Mouse (Mus musculus): Measurements from ENCODE around the gene Akap13. TPM values are rescaled to one million over a fixed set of nuclear protein-coding genes. Genes with fewer than 3 reads are reported as not detected.
"Not testable (repeated sequence)": the region's sequence is repeated elsewhere in the genome, so short reads cannot be mapped to it uniquely, and the experiment has no call there.

The Akap13 gene
- total and polyA plus RNA-seq, 3 experiments: 11.4 to 32.5 (median 27.7) TPM

DNA sequence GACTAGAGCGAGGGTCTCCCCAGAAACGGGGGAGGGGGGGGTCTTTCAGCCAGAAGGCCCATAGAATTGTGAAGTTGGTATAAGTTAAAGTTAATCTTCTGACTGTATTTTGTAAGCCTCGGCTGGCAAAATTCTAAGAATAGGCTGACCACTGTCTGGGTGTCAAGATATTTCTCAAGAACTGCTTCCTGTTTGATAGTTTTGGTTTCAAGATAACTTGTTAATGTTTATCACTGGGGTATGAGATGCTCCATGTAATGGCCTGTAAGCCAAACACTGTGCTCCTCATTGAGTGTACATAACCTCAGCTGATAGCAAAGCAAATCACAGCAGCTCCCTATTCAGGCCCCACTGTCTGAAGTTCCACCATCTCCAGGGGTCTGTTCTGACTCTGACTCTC is 332.0 kb downstream of the Akap13 start:
- H3K79me2 ChIP-seq (replicated peaks; ENCODE audit: control insufficient read depth, extremely low read depth, insufficient read depth, poor library complexity, severe bottlenecking): no peaks in the 10 kb centered on the region
- in situ Hi-C loops (cut with MboI; ENCODE audit: low pct_ligation_motif_present, low pct_unique_long_range_greater_than_20kb, low sequenced_read_pairs) (no loop called here), dilution Hi-C loops (cut with MboI; ENCODE audit: extremely low pct_ligation_motif_present, extremely low pct_unique_long_range_greater_than_20kb, low sequenced_read_pairs) (no loop called here)
- no peaks in the 10 kb centered on the region for H3K27me3 ChIP-seq (replicated peaks)
- H3K36me3 ChIP-seq (replicated peaks in 1 of 2; ENCODE audit: control insufficient read depth in 1 of 2, insufficient read depth in 1 of 2, low read length in 1 of 2): no peaks in the 10 kb centered on the region
- H3K4me1 ChIP-seq (ENCODE audit: control insufficient read depth in 1 of 2, insufficient read depth in 2 of 2): peaks cover 31 to 77% of the 10 kb centered on the region in 2 experiments
- peak; percentile 76 for TF ChIP-seq ETS1 (conservative IDR thresholded peaks at IDR 0.05; ENCODE audit: low read depth, low read length)
- peak; percentile 68; the same call in 1 of the 2 replicates for TF ChIP-seq IRF4 (IDR thresholded peaks at IDR 0.05; ENCODE audit: low read depth, low read length)
- peak; percentile 86; the same call in 1 of the 2 replicates for TF ChIP-seq MEF2A (IDR thresholded peaks at IDR 0.05; ENCODE audit: borderline replicate concordance, low read depth, low read length)
- no peak for TF ChIP-seq NELFE (IDR thresholded peaks at IDR 0.05; ENCODE audit: low read depth, low read length)
- TF ChIP-seq CTCF (conservative IDR thresholded peaks at IDR 0.05 in 1 of 2, IDR thresholded peaks at IDR 0.05 in 1 of 2; ENCODE audit: low read depth in 2 of 2, low read length in 2 of 2): no peak
- TF ChIP-seq MAZ (IDR thresholded peaks at IDR 0.05; ENCODE audit: low read depth, low read length): no peak
- TF ChIP-seq JUND (conservative IDR thresholded peaks at IDR 0.05; ENCODE audit: low read depth, low read length): peak; percentile 36; the same call in 1 of the 2 replicates
- TF ChIP-seq EP300 (IDR thresholded peaks at IDR 0.05; ENCODE audit: low read length): peak; percentile 43; the same call in 1 of the 2 replicates
- TF ChIP-seq JUN (IDR thresholded peaks at IDR 0.05; ENCODE audit: insufficient read depth, low read depth, low read length): peak; percentile 17; the same call in 1 of the 2 replicates
- TF ChIP-seq ELF1 (IDR thresholded peaks at IDR 0.05; ENCODE audit: low read depth, low read length): no peak
- peak overlapping the region; percentile 59 for H3K9ac ChIP-seq (ENCODE audit: insufficient read depth, low read depth)
- DNase-seq (ENCODE audit: extremely low read depth): no peak
- H3K4me3 ChIP-seq (replicated peaks in 1 of 3; ENCODE audit: low read depth in 2 of 3, low read length in 2 of 3, poor library complexity in 1 of 3): no peak overlapping the region
- H3K4me2 ChIP-seq (ENCODE audit: insufficient read depth, low read depth, poor library complexity, severe bottlenecking): peak overlapping the region; percentile 58
- no peaks in the 10 kb centered on the region for H3K9me3 ChIP-seq (replicated peaks; ENCODE audit: low read length)
- peak overlapping the region; percentile 28 for H3K27ac ChIP-seq (ENCODE audit: insufficient read depth, low read depth)

DNA sequence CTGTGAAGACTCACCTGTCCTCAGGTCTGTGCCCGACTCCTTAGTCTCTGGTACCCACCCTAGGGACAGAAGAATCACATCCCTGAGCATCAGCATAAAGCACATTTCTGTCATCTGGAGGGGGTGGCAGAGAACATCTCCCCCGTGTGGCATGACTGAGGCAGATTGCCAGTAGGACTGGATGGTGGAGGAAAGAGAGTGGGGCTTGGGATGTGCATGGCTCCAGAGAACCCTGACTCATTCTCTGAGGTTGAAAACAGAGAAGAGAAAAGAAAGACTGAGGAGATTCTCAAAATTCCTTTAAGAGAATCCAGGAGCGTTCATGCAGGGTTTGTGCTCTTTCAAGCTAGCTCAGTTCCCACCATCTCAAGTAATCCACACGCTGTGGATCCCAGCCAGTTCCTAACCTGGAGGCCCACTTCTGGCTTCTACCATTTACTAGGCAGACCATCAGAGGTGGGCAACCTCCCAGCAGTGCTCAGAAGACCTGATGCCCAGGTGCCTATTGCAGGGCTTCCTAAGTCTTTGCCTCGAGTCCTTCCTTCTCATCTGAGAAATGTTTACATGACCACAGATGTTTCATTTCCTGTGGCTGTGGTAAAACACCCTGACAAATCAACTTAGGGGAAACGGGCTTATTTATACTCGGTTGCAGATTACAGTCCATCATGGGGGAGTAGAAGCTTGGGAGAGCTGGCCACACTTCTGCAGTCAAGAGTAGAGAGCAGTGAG is 332.9 kb downstream of the Akap13 start:
- TF ChIP-seq SMC3 (IDR thresholded peaks at IDR 0.05; ENCODE audit: low read depth, low read length) (peak; percentile 31), RAD21 (IDR thresholded peaks at IDR 0.05; ENCODE audit: low read depth, low read length) (peak; percentile 30), CTCF (conservative IDR thresholded peaks at IDR 0.05 in 1 of 2, IDR thresholded peaks at IDR 0.05 in 1 of 2; ENCODE audit: low read depth in 2 of 2, low read length in 2 of 2) (peak in 1 of 2 experiments; percentile 50; a peak in 2 of 4 replicates)
- H3K79me2 ChIP-seq (replicated peaks; ENCODE audit: control insufficient read depth, extremely low read depth, insufficient read depth, poor library complexity, severe bottlenecking); H3K4me3 ChIP-seq (replicated peaks in 1 of 3; ENCODE audit: low read depth in 2 of 3, low read length in 2 of 3, poor library complexity in 1 of 3); in situ Hi-C loops (cut with MboI; ENCODE audit: low pct_ligation_motif_present, low pct_unique_long_range_greater_than_20kb, low sequenced_read_pairs); dilution Hi-C loops (cut with MboI; ENCODE audit: extremely low pct_ligation_motif_present, extremely low pct_unique_long_range_greater_than_20kb, low sequenced_read_pairs); H3K27me3 ChIP-seq (replicated peaks); DNase-seq (ENCODE audit: extremely low read depth); H3K9me3 ChIP-seq (replicated peaks; ENCODE audit: low read length); H3K36me3 ChIP-seq (replicated peaks in 1 of 2; ENCODE audit: control insufficient read depth in 1 of 2, insufficient read depth in 1 of 2, low read length in 1 of 2): not testable (repeated sequence)
- Histone ChIP-seq H3K9ac (ENCODE audit: insufficient read depth, low read depth) (peak overlapping the region; percentile 59), H3K27ac (ENCODE audit: insufficient read depth, low read depth) (peak overlapping the region; percentile 9), H3K4me2 (ENCODE audit: insufficient read depth, low read depth, poor library complexity, severe bottlenecking) (0 out of 2 replicates have a peak overlapping the region, but pooled peaks have one; percentile 11), H3K4me1 (ENCODE audit: control insufficient read depth in 1 of 2, insufficient read depth in 2 of 2) (peaks cover 31 to 80% of the 10 kb centered on the region in 2 experiments)

GRCm38 (mm10) chr7:75788801-75789135 is 333.4 kb downstream of the Akap13 start:
- H3K79me2 ChIP-seq (replicated peaks; ENCODE audit: control insufficient read depth, extremely low read depth, insufficient read depth, poor library complexity, severe bottlenecking); in situ Hi-C loops (cut with MboI; ENCODE audit: low pct_ligation_motif_present, low pct_unique_long_range_greater_than_20kb, low sequenced_read_pairs); H3K36me3 ChIP-seq (replicated peaks in 1 of 2; ENCODE audit: control insufficient read depth in 1 of 2, insufficient read depth in 1 of 2, low read length in 1 of 2); H3K4me3 ChIP-seq (replicated peaks in 1 of 3; ENCODE audit: low read depth in 2 of 3, low read length in 2 of 3, poor library complexity in 1 of 3); H3K27me3 ChIP-seq (replicated peaks); H3K9me3 ChIP-seq (replicated peaks; ENCODE audit: low read length); H3K27ac ChIP-seq (ENCODE audit: insufficient read depth, low read depth); dilution Hi-C loops (cut with MboI; ENCODE audit: extremely low pct_ligation_motif_present, extremely low pct_unique_long_range_greater_than_20kb, low sequenced_read_pairs); H3K9ac ChIP-seq (ENCODE audit: insufficient read depth, low read depth); H3K4me2 ChIP-seq (ENCODE audit: insufficient read depth, low read depth, poor library complexity, severe bottlenecking); DNase-seq (ENCODE audit: extremely low read depth): not testable (repeated sequence)
- H3K4me1 ChIP-seq (ENCODE audit: control insufficient read depth in 1 of 2, insufficient read depth in 2 of 2): peaks cover 29 to 83% of the 10 kb centered on the region in 2 experiments
